Comparison of ENCODE assay signal across 19 mouse cellular contexts in genomic region chr17:8415533-8415932, GRCm38 (mm10). TPM values are rescaled to one million over a fixed set of nuclear protein-coding genes. Genes with fewer than 3 reads are reported as not detected.
DNase-seq lines count a peak whose midpoint lies in the region; ATAC-seq and TF ChIP-seq lines count a peak whose summit lies in the region.
"Had no signal": no experiment of that assay in that cellular context is flagged by ENCODE, and none has a peak within 500 bp of the region (broad histone marks: within the 10 kb centered on the region; RNA-seq: fewer than 3 reads in every experiment).

No protein-coding gene starts in this region.

- H3K9ac ChIP-seq in heart, embryonic 16.5 days (ENCODE audit: low read length) = peak overlapping the region; percentile 17; the same call in 1 of the 2 replicates
- no peak overlapping the region for H3K9ac ChIP-seq in lung, embryonic 14.5 days
- no peak overlapping the region for H3K9ac ChIP-seq in limb, embryonic 13.5 days
- no peak overlapping the region for H3K9ac ChIP-seq in intestine, embryonic 16.5 days (ENCODE audit: low read depth, low read length)
- H3K9ac ChIP-seq: embryonic facial prominence, embryonic 15.5 days; stomach, embryonic 15.5 days had no signal

- no peak for TF ChIP-seq CTCF in lung, embryonic 14.5 days (IDR thresholded peaks at IDR 0.05; ENCODE audit: low read depth)

- peak; percentile 46 for DNase-seq in embryo, embryonic 10 days (ENCODE audit: low spot score)
- no peak for DNase-seq in embryo, embryonic 9.5 days (ENCODE audit: extremely low spot score)
- no peak for DNase-seq in heart, postnatal 36 days
- peak; percentile 63 for DNase-seq in lung, embryonic 14.5 days
- DNase-seq in lung, postnatal 4 days = no peak
- DNase-seq: adrenal gland, adult 8-10 months; cerebellum, postnatal 14 days; lung, adult 2 months; midbrain, embryonic 14.5 days had no signal

- H3K4me1 ChIP-seq in heart, embryonic 16.5 days (ENCODE audit: control insufficient read depth, insufficient read depth, low read length) = peaks cover 14% of the 10 kb centered on the region
- no peaks in the 10 kb centered on the region for H3K4me1 ChIP-seq in lung, embryonic 14.5 days (ENCODE audit: insufficient read depth)
- H3K4me1 ChIP-seq in limb, embryonic 13.5 days = 0 out of 2 replicates have a peak, but pooled peaks cover 6% of the 10 kb centered on the region
- peaks cover 13% of the 10 kb centered on the region for H3K4me1 ChIP-seq in intestine, embryonic 16.5 days (ENCODE audit: control insufficient read depth, insufficient read depth, low read length)
- H3K4me1 ChIP-seq: embryonic facial prominence, embryonic 15.5 days had no signal

- H3K36me3 ChIP-seq in heart, embryonic 16.5 days (ENCODE audit: control insufficient read depth, insufficient read depth) = no peaks in the 10 kb centered on the region
- H3K36me3 ChIP-seq in lung, embryonic 14.5 days (ENCODE audit: insufficient read depth) = no peaks in the 10 kb centered on the region
- H3K36me3 ChIP-seq in limb, embryonic 13.5 days = no peaks in the 10 kb centered on the region
- H3K36me3 ChIP-seq in intestine, embryonic 16.5 days (ENCODE audit: control insufficient read depth, insufficient read depth, low read length) = no peaks in the 10 kb centered on the region
- H3K36me3 ChIP-seq: embryonic facial prominence, embryonic 15.5 days; stomach, embryonic 15.5 days had no signal

- peaks cover 2% of the 10 kb centered on the region; the same call in 1 of the 2 replicates for H3K27me3 ChIP-seq in heart, embryonic 16.5 days (ENCODE audit: control insufficient read depth, insufficient read depth, low read length)
- no peaks in the 10 kb centered on the region for H3K27me3 ChIP-seq in lung, embryonic 14.5 days (ENCODE audit: insufficient read depth, low read length)
- peaks cover 25% of the 10 kb centered on the region for H3K27me3 ChIP-seq in limb, embryonic 13.5 days
- H3K27me3 ChIP-seq in intestine, embryonic 16.5 days (replicated peaks; ENCODE audit: control insufficient read depth, insufficient read depth, low read length) = no peaks in the 10 kb centered on the region
- H3K27me3 ChIP-seq: stomach, embryonic 15.5 days had no signal

- 28% methylated on average over 8 of the region's 8 CpGs for WGBS in heart, embryonic 16.5 days
- WGBS in lung, embryonic 14.5 days = 13% methylated on average over 8 of the region's 8 CpGs
- 13% methylated on average over 8 of the region's 8 CpGs for WGBS in limb, embryonic 13.5 days
- 29% methylated on average over 8 of the region's 8 CpGs for WGBS in intestine, embryonic 16.5 days

- H3K4me2 ChIP-seq in heart, embryonic 16.5 days (ENCODE audit: low read depth, low read length) = no peak overlapping the region
- H3K4me2 ChIP-seq in lung, embryonic 14.5 days = no peak overlapping the region
- no peak overlapping the region for H3K4me2 ChIP-seq in limb, embryonic 13.5 days (replicated peaks)
- no peak overlapping the region for H3K4me2 ChIP-seq in intestine, embryonic 16.5 days (ENCODE audit: low read depth, low read length)
- H3K4me2 ChIP-seq: embryonic facial prominence, embryonic 15.5 days; stomach, embryonic 15.5 days had no signal

- no peaks in the 10 kb centered on the region for H3K9me3 ChIP-seq in heart, embryonic 16.5 days (replicated peaks; ENCODE audit: control insufficient read depth, low read length)
- H3K9me3 ChIP-seq in lung, embryonic 14.5 days (ENCODE audit: low read depth, low read length) = no peaks in the 10 kb centered on the region
- H3K9me3 ChIP-seq in limb, embryonic 13.5 days = no peaks in the 10 kb centered on the region
- H3K9me3 ChIP-seq in intestine, embryonic 16.5 days (ENCODE audit: control insufficient read depth, low read length) = no peaks in the 10 kb centered on the region
- H3K9me3 ChIP-seq: embryonic facial prominence, embryonic 15.5 days; stomach, embryonic 15.5 days had no signal

- intact Hi-C loops in heart, postnatal 36 days (cut with DNase I) = no loop called here

- H3K27ac ChIP-seq in heart, embryonic 16.5 days (ENCODE audit: low read length) = peak overlapping the region; percentile 89
- H3K27ac ChIP-seq in lung, embryonic 14.5 days (ENCODE audit: low read depth) = no peak overlapping the region
- no peak overlapping the region for H3K27ac ChIP-seq in limb, embryonic 13.5 days
- H3K27ac ChIP-seq in intestine, embryonic 16.5 days (ENCODE audit: low read length) = no peak overlapping the region
- H3K27ac ChIP-seq: embryonic facial prominence, embryonic 15.5 days; stomach, embryonic 15.5 days had no signal

- H3K4me3 ChIP-seq in heart, embryonic 16.5 days (ENCODE audit: low read length) = no peak overlapping the region
- H3K4me3 ChIP-seq in lung, embryonic 14.5 days (ENCODE audit: low read depth, low read length) = no peak overlapping the region
- no peak overlapping the region for H3K4me3 ChIP-seq in limb, embryonic 13.5 days
- no peak overlapping the region for H3K4me3 ChIP-seq in intestine, embryonic 16.5 days (ENCODE audit: low read length)
- H3K4me3 ChIP-seq: embryonic facial prominence, embryonic 15.5 days; stomach, embryonic 15.5 days had no signal

- no peak for ATAC-seq in heart, embryonic 16.5 days (replicated peaks; ENCODE audit: extremely low read depth, insufficient read depth, low FRiP score)
- peak; percentile 84 for ATAC-seq in lung, embryonic 14.5 days (ENCODE audit: insufficient read depth)
- ATAC-seq in limb, embryonic 13.5 days (ENCODE audit: low FRiP score, low read depth) = peak; percentile 28; the same call in 1 of the 2 replicates
- ATAC-seq in intestine, embryonic 16.5 days = no peak
- ATAC-seq: inflammation-experienced regulatory T-cells, adult 6 months had no signal

RNA-seq across cellular contexts. Expression of gene T, which starts 18.7 kb away (rescaled TPM):
- polyA plus RNA-seq in heart, embryonic 16.5 days (2015; fragmentation: Nextera tagmentation; extraction: Ambion mirVana) = 0.16 and 0.35 TPM in 2 replicates
- not detected for total RNA-seq in heart, postnatal 36 days (2021)
- polyA plus RNA-seq in lung, embryonic 14.5 days (2014; fragmentation: Nextera tagmentation; extraction: Ambion mirVana) = 0.34 and 0.45 TPM in 2 replicates
- 0.61 and 0.97 TPM in 2 replicates for polyA plus RNA-seq in limb, embryonic 13.5 days (2015; fragmentation: Nextera tagmentation; extraction: Ambion mirVana)
- polyA plus RNA-seq in intestine, embryonic 16.5 days (2015; fragmentation: Nextera tagmentation; extraction: Ambion mirVana) = 0.17 and 0.23 TPM in 2 replicates
- total RNA-seq: adrenal gland, adult 8-10 months; layer of hippocampus, postnatal 14 days; left cerebral cortex, postnatal 36 days had no signal
- polyA plus RNA-seq: gonadal fat pad, adult 2 months; inflammation-experienced regulatory T-cells, adult 6 months; small intestine, adult 2 months had no signal

RNA-seq across cellular contexts. Expression of gene T2, which starts 59.7 kb away (rescaled TPM):
- polyA plus RNA-seq in heart, embryonic 16.5 days (2015; fragmentation: Nextera tagmentation; extraction: Ambion mirVana) = 1.3 and 2.3 TPM in 2 replicates
- under 1 TPM; 0.30 to 0.75 TPM for total RNA-seq in heart, postnatal 36 days (2021)
- 0.20 and 0.35 TPM in 2 replicates for polyA plus RNA-seq in lung, embryonic 14.5 days (2014; fragmentation: Nextera tagmentation; extraction: Ambion mirVana)
- 1.1 and 1.3 TPM in 2 replicates for polyA plus RNA-seq in limb, embryonic 13.5 days (2015; fragmentation: Nextera tagmentation; extraction: Ambion mirVana)
- 0.22 and 0.24 TPM in 2 replicates for polyA plus RNA-seq in intestine, embryonic 16.5 days (2015; fragmentation: Nextera tagmentation; extraction: Ambion mirVana)
- total RNA-seq: adrenal gland, adult 8-10 months had no signal

Comparison
In these comparisons a context has a peak if more than half of its experiments do, and no peak if none do; other contexts are left out.
1. DNase-seq: peak in embryo, embryonic 10 days (single experiment) and lung, embryonic 14.5 days (single experiment); none in embryo, embryonic 9.5 days (single experiment), heart, postnatal 36 days (0 of 2) and lung, postnatal 4 days (0 of 2).
2. ATAC-seq: peak in lung, embryonic 14.5 days (single experiment) and limb, embryonic 13.5 days (single experiment); none in heart, embryonic 16.5 days (single experiment) and intestine, embryonic 16.5 days (single experiment).